ENCODE assay signal across 9 mouse cellular contexts in the genomic region with DNA sequence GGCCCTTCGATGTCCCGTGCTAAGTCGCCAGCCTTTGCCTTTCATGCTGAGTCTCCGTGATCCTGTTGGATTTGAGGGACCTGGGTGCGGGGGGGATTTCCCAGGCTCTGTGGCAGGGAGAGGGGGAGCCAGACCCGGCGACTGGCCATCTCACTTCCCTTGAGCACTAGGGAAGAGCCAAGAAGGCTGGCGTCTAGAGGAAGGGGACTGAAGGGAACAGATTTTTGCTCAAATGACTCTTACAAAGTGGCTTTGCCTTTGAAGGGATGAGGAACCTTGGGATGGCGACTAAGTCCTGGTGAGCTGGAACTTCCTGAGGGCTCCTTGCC. TPM values are rescaled to one million over a fixed set of nuclear protein-coding genes. Genes with fewer than 3 reads are reported as not detected.
DNase-seq lines count a peak whose midpoint lies in the region; ATAC-seq and TF ChIP-seq lines count a peak whose summit lies in the region.
"Had no signal": no experiment of that assay in that cellular context is flagged by ENCODE, and none has a peak within 500 bp of the region (broad histone marks: within the 10 kb centered on the region; RNA-seq: fewer than 3 reads in every experiment).

No protein-coding gene starts in this region.

- no peak for ATAC-seq in heart, embryonic 11.5 days (replicated peaks; ENCODE audit: insufficient number of reproducible peaks, low FRiP score, low TSS enrichment)
- ATAC-seq in hindbrain, embryonic 11.5 days (ENCODE audit: low FRiP score), result no peak
- no peak for ATAC-seq in midbrain, embryonic 11.5 days (ENCODE audit: low FRiP score)

- TF ChIP-seq CTCF in bone marrow macrophage, adult 2 months (IDR thresholded peaks at IDR 0.05; ENCODE audit: low read depth, low read length), result no peak

- H3K27ac ChIP-seq in heart, embryonic 11.5 days (ENCODE audit: low read depth, low read length), result no peak overlapping the region
- H3K27ac ChIP-seq in bone marrow macrophage, adult 2 months (ENCODE audit: insufficient read depth, low read depth, low read length), result no peak overlapping the region
- no peak overlapping the region for H3K27ac ChIP-seq in hindbrain, embryonic 11.5 days (ENCODE audit: low read depth, low read length)
- no peak overlapping the region for H3K27ac ChIP-seq in midbrain, embryonic 11.5 days (ENCODE audit: low read depth, low read length)

- H3K4me3 ChIP-seq in heart, embryonic 11.5 days (ENCODE audit: low read depth, low read length), result peak overlapping the region; percentile 44
- H3K4me3 ChIP-seq in bone marrow macrophage, adult 2 months (ENCODE audit: insufficient read depth, low read length), result peak overlapping the region; percentile 82
- H3K4me3 ChIP-seq in hindbrain, embryonic 11.5 days (ENCODE audit: low read depth, low read length), result peak overlapping the region; percentile 38
- peak overlapping the region; percentile 37 for H3K4me3 ChIP-seq in midbrain, embryonic 11.5 days (ENCODE audit: low read depth, low read length)

- no peaks in the 10 kb centered on the region for H3K4me1 ChIP-seq in heart, embryonic 11.5 days (ENCODE audit: control insufficient read depth, insufficient read depth, low read length)
- H3K4me1 ChIP-seq in bone marrow macrophage, adult 2 months (ENCODE audit: control insufficient read depth, insufficient read depth, low read length), result peaks cover 31% of the 10 kb centered on the region
- no peaks in the 10 kb centered on the region for H3K4me1 ChIP-seq in hindbrain, embryonic 11.5 days (replicated peaks; ENCODE audit: control insufficient read depth, insufficient read depth, low read length)
- no peaks in the 10 kb centered on the region for H3K4me1 ChIP-seq in midbrain, embryonic 11.5 days (ENCODE audit: control insufficient read depth, insufficient read depth, low read length)

- peak overlapping the region; percentile 65 for H3K4me2 ChIP-seq in heart, embryonic 11.5 days
- peak overlapping the region; percentile 62 for H3K4me2 ChIP-seq in hindbrain, embryonic 11.5 days (replicated peaks; ENCODE audit: low read depth, low read length)
- H3K4me2 ChIP-seq in midbrain, embryonic 11.5 days, result peak overlapping the region; percentile 76

- 18% methylated on average over 9 of the region's 9 CpGs for WGBS in heart, embryonic 11.5 days (ENCODE audit: insufficient replicate concordance)
- 20% methylated on average over 8 of the region's 9 CpGs for WGBS in hindbrain, embryonic 11.5 days
- 23% methylated on average over 9 of the region's 9 CpGs for WGBS in midbrain, embryonic 11.5 days

- H3K9me3 ChIP-seq in heart, embryonic 11.5 days (replicated peaks; ENCODE audit: control insufficient read depth, low read length), result no peaks in the 10 kb centered on the region
- H3K9me3 ChIP-seq in hindbrain, embryonic 11.5 days (ENCODE audit: control insufficient read depth, low read length), result no peaks in the 10 kb centered on the region
- no peaks in the 10 kb centered on the region for H3K9me3 ChIP-seq in midbrain, embryonic 11.5 days (ENCODE audit: control insufficient read depth, low read length)

- no peaks in the 10 kb centered on the region for H3K27me3 ChIP-seq in heart, embryonic 11.5 days (ENCODE audit: control insufficient read depth, insufficient read depth, low read length)
- H3K27me3 ChIP-seq in hindbrain, embryonic 11.5 days (ENCODE audit: control insufficient read depth, insufficient read depth, low read length), result no peaks in the 10 kb centered on the region
- no peaks in the 10 kb centered on the region for H3K27me3 ChIP-seq in midbrain, embryonic 11.5 days (ENCODE audit: control insufficient read depth, insufficient read depth, low read length)

- no peaks in the 10 kb centered on the region for H3K36me3 ChIP-seq in heart, embryonic 11.5 days (ENCODE audit: control insufficient read depth, insufficient read depth, low read length)
- no peaks in the 10 kb centered on the region for H3K36me3 ChIP-seq in hindbrain, embryonic 11.5 days (ENCODE audit: control insufficient read depth, insufficient read depth, low read length)
- H3K36me3 ChIP-seq in midbrain, embryonic 11.5 days (ENCODE audit: control insufficient read depth, insufficient read depth, low read length), result no peaks in the 10 kb centered on the region

- peak overlapping the region; percentile 67 for H3K9ac ChIP-seq in heart, embryonic 11.5 days (ENCODE audit: low read depth, low read length)
- peak overlapping the region; percentile 45; the same call in 1 of the 2 replicates for H3K9ac ChIP-seq in hindbrain, embryonic 11.5 days (ENCODE audit: low read depth, low read length)
- peak overlapping the region; percentile 18 for H3K9ac ChIP-seq in midbrain, embryonic 11.5 days (ENCODE audit: low read length)

- no peak for DNase-seq in heart, postnatal 4 days
- no peak for DNase-seq in hindbrain, embryonic 11.5 days (ENCODE audit: low spot score)
- DNase-seq in midbrain, embryonic 11.5 days (ENCODE audit: low spot score, missing footprints), result peak; percentile 83
- no peak for DNase-seq in thymus, adult 18-20 months
- no peak for DNase-seq in urinary bladder, postnatal 25 days (ENCODE audit: low spot score)
- DNase-seq in c-Kit-positive CD71-positive TER-119-positive erythroid progenitor cells, embryonic 14.5 days (ENCODE audit: low spot score), result no peak

- TF ChIP-seq POLR2A in bone marrow macrophage, adult 2 months (IDR thresholded peaks at IDR 0.05; ENCODE audit: borderline replicate concordance, low read depth, low read length), result no peak

RNA-seq across cellular contexts. Expression of gene Il13ra1, which starts 0.5 kb away (rescaled TPM):
- 17.8 and 21.3 TPM in 2 replicates for polyA plus RNA-seq in heart, embryonic 11.5 days (2014; fragmentation: Nextera tagmentation; extraction: Ambion mirVana)
- total RNA-seq in heart, postnatal 4 days (2021), result 10 to 100 TPM; 36.5 to 42.3 TPM
- 16.6 and 17.0 TPM in 2 replicates for polyA plus RNA-seq in bone marrow macrophage, adult 2 months (2012; ENCODE audit: insufficient read depth, insufficient read length, missing spikeins)
- polyA plus RNA-seq in hindbrain, embryonic 11.5 days (2014; fragmentation: Nextera tagmentation; extraction: Ambion mirVana), result 4.2 and 4.4 TPM in 2 replicates
- 4.7 and 5.8 TPM in 2 replicates for polyA plus RNA-seq in midbrain, embryonic 11.5 days (2014; fragmentation: Nextera tagmentation; extraction: Ambion mirVana)
- total RNA-seq: MEL had no signal
